Mouse (Mus musculus): ENCODE data around the gene Hcfc2. TPM values are rescaled to one million over a fixed set of nuclear protein-coding genes. Genes with fewer than 3 reads are reported as not detected.

Gene Hcfc2
- polyA plus RNA-seq, 1 experiment from 2014 or later: 42.0 TPM

GRCm38 (mm10) chr10:82761037-82761811 lies 65.3 kb downstream of the Hcfc2 start:
- H3K27me3 ChIP-seq: no peaks in the 10 kb centered on the region
- H3K4me3 ChIP-seq: peak overlapping the region; percentile 14; the same call in 1 of the 2 replicates
- no peak for ATAC-seq (ENCODE audit: low read depth)
- H3K4me1 ChIP-seq (replicated peaks): peaks cover 58% of the 10 kb centered on the region
- H3K9ac ChIP-seq: peak overlapping the region; percentile 53
- peak overlapping the region; percentile 84 for H3K4me2 ChIP-seq
- 81% methylated on average over 9 of the region's 9 CpGs for WGBS
- no peak overlapping the region for H3K27ac ChIP-seq (replicated peaks)
- no peaks in the 10 kb centered on the region for H3K9me3 ChIP-seq
- peaks cover 46% of the 10 kb centered on the region for H3K36me3 ChIP-seq

GRCm38 (mm10) chr10:82762756-82763681 lies 67.1 kb downstream of the Hcfc2 start:
- peak overlapping the region; percentile 82 for H3K4me3 ChIP-seq
- H3K9ac ChIP-seq: peak overlapping the region; percentile 99
- WGBS: under 1% methylated on average over 27 of the region's 48 CpGs
- H3K27me3 ChIP-seq: no peaks in the 10 kb centered on the region
- H3K4me1 ChIP-seq (replicated peaks): peaks cover 46% of the 10 kb centered on the region
- peak overlapping the region; percentile 84 for H3K4me2 ChIP-seq
- peak; percentile 50 for ATAC-seq (ENCODE audit: low read depth)
- H3K27ac ChIP-seq (replicated peaks): peak overlapping the region; percentile 100
- H3K36me3 ChIP-seq: peaks cover 28% of the 10 kb centered on the region
- H3K9me3 ChIP-seq: no peaks in the 10 kb centered on the region

DNA sequence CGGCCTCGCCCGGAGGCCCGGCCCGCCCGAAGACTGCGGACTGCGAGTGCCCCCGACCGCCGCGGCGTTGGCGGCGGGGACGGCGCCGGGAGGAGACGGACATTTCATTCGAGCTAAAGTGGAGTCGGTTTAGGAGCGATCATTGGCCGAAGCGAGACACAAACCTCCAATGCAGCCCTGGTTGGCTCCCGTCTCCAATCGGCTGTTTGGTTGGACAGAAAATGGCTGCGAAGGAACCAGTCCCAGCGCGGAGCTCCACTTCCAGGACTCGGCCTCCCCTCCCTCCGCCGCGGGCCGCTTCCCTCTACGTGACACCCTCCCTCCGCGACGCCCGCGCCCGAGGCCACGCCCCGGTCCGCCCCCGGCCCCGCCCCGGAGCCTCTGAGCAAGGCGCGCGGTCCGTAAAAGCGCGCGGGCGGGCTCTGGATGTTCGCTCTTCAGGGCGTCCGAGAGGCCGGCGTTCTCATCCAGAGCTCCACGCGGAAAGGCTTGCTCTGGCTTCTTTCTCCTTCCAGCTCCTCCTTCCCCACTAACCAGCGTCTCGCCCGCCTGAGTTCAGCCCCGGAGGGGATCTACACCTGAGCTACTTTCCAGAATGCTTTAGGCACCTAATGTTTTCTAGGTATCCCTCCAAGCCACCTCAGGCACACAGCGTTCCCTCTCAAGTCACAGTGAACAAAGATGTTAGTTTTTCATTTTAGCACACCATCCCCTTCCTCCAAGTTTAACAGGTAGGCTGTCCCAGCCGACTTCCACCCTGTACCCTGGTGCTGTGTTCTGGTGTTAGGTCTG lies 68.1 kb downstream of the Hcfc2 start, which contains the start of gene Nfyb:
Nfyb (minus strand) TSS at position 305 of the 792 bp plus-strand sequence.
- H3K9ac ChIP-seq: peak within 1 kb of the TSS; percentile 99
- no peaks in the 10 kb centered on the region for H3K27me3 ChIP-seq
- H3K36me3 ChIP-seq: peaks cover 19% of the 10 kb centered on the region
- peak; percentile 96 for ATAC-seq (ENCODE audit: low read depth)
- under 1% methylated on average over 54 of the region's 68 CpGs for WGBS
- H3K27ac ChIP-seq (replicated peaks): peak within 1 kb of the TSS; percentile 100
- H3K4me2 ChIP-seq: peak within 1 kb of the TSS; percentile 84
- H3K4me3 ChIP-seq: peak within 1 kb of the TSS; percentile 82
- no peaks in the 10 kb centered on the region for H3K9me3 ChIP-seq
- H3K4me1 ChIP-seq (replicated peaks): peaks cover 37% of the 10 kb centered on the region

- H3K4me3 ChIP-seq: no peak overlapping the region
- H3K9me3 ChIP-seq: no peaks in the 10 kb centered on the region
- H3K4me2 ChIP-seq: no peak overlapping the region
- H3K27ac ChIP-seq (replicated peaks): no peak overlapping the region
- ATAC-seq (ENCODE audit: low read depth): no peak
- no peak overlapping the region for H3K9ac ChIP-seq
- no peaks in the 10 kb centered on the region for H3K27me3 ChIP-seq
- no peaks in the 10 kb centered on the region for H3K36me3 ChIP-seq
- WGBS: 17% methylated on average over 9 of the region's 9 CpGs
- H3K4me1 ChIP-seq (replicated peaks): peaks cover 4% of the 10 kb centered on the region; the same call in 1 of the 2 replicates
These were observed 72.9 kb downstream of the Hcfc2 start for GRCm38 (mm10) chr10:82768901-82769300.

DNA sequence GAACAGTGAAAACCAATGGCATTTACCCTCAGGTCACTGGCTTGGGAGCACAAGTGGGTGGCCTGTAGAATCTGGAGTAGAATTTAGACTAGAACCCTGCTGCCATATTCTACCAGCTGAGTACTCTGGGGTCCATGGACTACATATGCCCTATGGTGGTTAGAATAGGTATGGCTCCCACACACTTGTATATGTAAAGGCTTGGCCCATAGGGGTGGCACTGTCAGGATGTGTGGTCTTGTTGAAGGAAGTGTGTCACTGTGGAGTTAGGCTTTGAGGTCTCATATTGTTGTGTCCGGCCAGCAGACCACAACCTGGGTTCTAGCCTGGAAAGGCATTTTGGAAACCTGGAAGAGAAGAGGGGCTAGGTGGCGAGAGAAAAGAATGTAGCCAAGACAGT lies 74.8 kb downstream of the Hcfc2 start:
- Histone ChIP-seq H3K4me2 (no peak overlapping the region), H3K27ac (replicated peaks) (no peak overlapping the region), H3K27me3 (no peaks in the 10 kb centered on the region), H3K36me3 (no peaks in the 10 kb centered on the region), H3K9ac (no peak overlapping the region), H3K4me1 (replicated peaks) (peaks cover 4% of the 10 kb centered on the region; the same call in 1 of the 2 replicates), H3K4me3 (no peak overlapping the region), H3K9me3 (no peaks in the 10 kb centered on the region)
- 87% methylated on average over 2 of the region's 2 CpGs for WGBS
- no peak for ATAC-seq (ENCODE audit: low read depth)

GRCm38 (mm10) chr10:82771595-82772170 lies 75.7 kb downstream of the Hcfc2 start:
- Histone ChIP-seq H3K4me1 (replicated peaks) (peaks cover 4% of the 10 kb centered on the region; the same call in 1 of the 2 replicates), H3K4me3 (no peak overlapping the region), H3K27ac (replicated peaks) (no peak overlapping the region), H3K4me2 (no peak overlapping the region), H3K9me3 (no peaks in the 10 kb centered on the region), H3K27me3 (no peaks in the 10 kb centered on the region), H3K9ac (no peak overlapping the region), H3K36me3 (no peaks in the 10 kb centered on the region)
- ATAC-seq (ENCODE audit: low read depth): peak; percentile 68
- WGBS: 56% methylated on average over 9 of the region's 9 CpGs

DNA sequence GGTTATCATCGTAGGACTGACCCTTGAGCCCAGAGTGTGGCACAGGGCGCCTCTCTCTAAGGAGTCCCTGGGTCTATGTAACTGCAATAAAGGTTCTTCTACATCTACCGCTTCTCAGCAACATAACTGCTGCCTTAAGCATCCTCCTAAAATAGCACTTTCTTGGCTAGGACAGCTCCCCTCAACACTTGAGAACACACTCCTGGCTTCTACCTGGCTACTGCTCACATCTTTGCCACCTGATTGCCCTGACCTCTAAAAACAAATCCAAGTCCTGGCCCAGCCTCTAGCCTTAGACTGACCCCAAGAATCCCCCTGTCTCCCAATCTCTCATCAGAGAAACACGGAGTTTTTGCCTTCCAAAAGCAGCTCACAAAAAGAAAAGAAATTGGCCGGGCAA lies 78.9 kb downstream of the Hcfc2 start:
- no peak for ATAC-seq (ENCODE audit: low read depth)
- peaks cover 10% of the 10 kb centered on the region; the same call in 1 of the 2 replicates for H3K4me1 ChIP-seq (replicated peaks)
- no peaks in the 10 kb centered on the region for H3K36me3 ChIP-seq
- no peak overlapping the region for H3K4me3 ChIP-seq
- no peak overlapping the region for H3K4me2 ChIP-seq
- no peaks in the 10 kb centered on the region for H3K9me3 ChIP-seq
- no peaks in the 10 kb centered on the region for H3K27me3 ChIP-seq
- no peak overlapping the region for H3K9ac ChIP-seq
- 90% methylated on average over 5 of the region's 5 CpGs for WGBS
- no peak overlapping the region for H3K27ac ChIP-seq (replicated peaks)

DNA sequence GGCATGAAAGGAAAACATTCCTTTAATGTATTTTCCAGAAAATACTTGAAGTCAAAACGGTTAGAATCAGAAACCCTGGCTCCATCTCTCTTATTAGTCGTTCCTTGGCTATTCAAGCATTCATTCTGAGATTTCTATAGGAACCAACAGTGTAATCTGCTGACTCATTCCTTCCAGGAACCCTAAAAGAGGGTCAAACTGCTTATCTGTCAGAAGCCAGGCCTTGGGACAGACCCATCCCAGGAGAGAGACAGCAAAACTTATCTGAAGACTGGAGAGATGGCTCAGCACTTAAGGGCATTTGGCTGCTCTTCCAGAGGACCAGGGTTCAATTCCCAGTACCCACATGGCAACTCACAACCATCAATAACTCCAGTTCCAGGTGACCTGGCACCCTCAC lies 81.1 kb downstream of the Hcfc2 start:
- no peaks in the 10 kb centered on the region for H3K9me3 ChIP-seq
- H3K4me3 ChIP-seq: no peak overlapping the region
- no peaks in the 10 kb centered on the region for H3K27me3 ChIP-seq
- H3K4me2 ChIP-seq: no peak overlapping the region
- ATAC-seq (ENCODE audit: low read depth): no peak
- 0 out of 2 replicates have a peak, but pooled peaks cover 6% of the 10 kb centered on the region for H3K4me1 ChIP-seq (replicated peaks)
- H3K36me3 ChIP-seq: no peaks in the 10 kb centered on the region
- no peak overlapping the region for H3K9ac ChIP-seq
- 73% methylated on average over 2 of the region's 2 CpGs for WGBS
- H3K27ac ChIP-seq (replicated peaks): no peak overlapping the region

GRCm38 (mm10) chr10:82777886-82778285 lies 81.9 kb downstream of the Hcfc2 start:
- Histone ChIP-seq H3K4me2 (no peak overlapping the region), H3K9ac (no peak overlapping the region), H3K4me3 (no peak overlapping the region), H3K36me3 (no peaks in the 10 kb centered on the region), H3K4me1 (replicated peaks) (0 out of 2 replicates have a peak, but pooled peaks cover 6% of the 10 kb centered on the region), H3K27me3 (no peaks in the 10 kb centered on the region), H3K9me3 (no peaks in the 10 kb centered on the region), H3K27ac (replicated peaks) (no peak overlapping the region)
- ATAC-seq (ENCODE audit: low read depth): no peak
- 34% methylated on average over 13 of the region's 13 CpGs for WGBS

DNA sequence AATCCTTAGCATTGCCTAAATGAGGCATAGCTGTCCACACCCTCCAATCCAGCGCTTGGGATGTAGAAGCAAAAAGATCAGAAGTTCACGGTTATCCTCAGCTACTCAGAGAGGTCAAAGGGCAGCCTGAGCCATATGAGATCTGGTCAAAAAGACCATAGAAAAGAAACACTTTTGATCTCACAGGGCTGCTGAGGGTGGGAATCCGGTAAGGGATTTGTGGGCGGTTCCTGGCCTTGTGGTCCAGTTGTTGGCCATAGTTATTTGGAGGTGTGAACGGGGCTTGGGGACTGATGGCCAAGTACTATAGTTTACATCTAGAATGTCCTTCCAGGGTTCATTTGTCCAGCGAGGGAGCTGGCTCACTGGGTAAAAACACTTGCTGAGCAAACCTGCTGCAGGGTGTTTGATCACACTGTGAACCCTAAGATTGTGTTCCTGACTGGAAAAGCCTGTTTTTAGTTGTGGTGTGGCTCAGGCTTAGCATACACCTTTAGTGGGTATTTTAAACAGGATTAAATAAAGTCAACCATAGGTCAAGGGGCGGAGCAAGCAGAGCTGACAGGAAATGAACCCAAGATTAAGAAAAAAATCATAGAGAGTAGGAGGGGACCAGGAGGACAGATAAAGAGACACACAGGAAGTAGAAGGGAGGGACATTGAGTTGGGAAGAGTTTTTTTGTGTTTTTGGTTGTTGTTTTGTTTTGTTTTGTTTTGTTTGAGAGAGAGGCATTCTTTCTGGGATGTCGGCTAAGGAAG lies 83.0 kb downstream of the Hcfc2 start:
- H3K36me3 ChIP-seq: no peaks in the 10 kb centered on the region

More for the DNA sequence above, 83.0 kb downstream of the Hcfc2 start:
- Histone ChIP-seq H3K4me3 (no peak overlapping the region), H3K9ac (no peak overlapping the region), H3K4me1 (replicated peaks) (0 out of 2 replicates have a peak, but pooled peaks cover 6% of the 10 kb centered on the region), H3K27ac (replicated peaks) (no peak overlapping the region), H3K9me3 (no peaks in the 10 kb centered on the region), H3K27me3 (no peaks in the 10 kb centered on the region), H3K4me2 (no peak overlapping the region)
- 79% methylated on average over 8 of the region's 8 CpGs for WGBS
- ATAC-seq (ENCODE audit: low read depth): no peak
